Mouse (Mus musculus) neural tube, embryonic 14.5 days (tissue): ENCODE measurements around the gene Pnkp. TPM values are rescaled to one million over a fixed set of nuclear protein-coding genes. Genes with fewer than 3 reads are reported as not detected.

Experiments
- ATAC-seq: fragments of 200-750 bp; cut with Nextera tagmentation; 2 replicates; pipeline ENCODE4 v1.8.0; 2017; ENCODE audit warnings: low read depth, mild to moderate bottlenecking, moderate TSS enrichment, moderate library complexity
- H3K27ac ChIP-seq: fragments of 300-500 bp; sonication (generic); 2 replicates; pipeline ENCODE4 v1.5.1; 2014; ENCODE audit warnings: low read depth, mild to moderate bottlenecking, control low read depth, low read length, moderate library complexity, mixed read lengths
- H3K27me3 ChIP-seq: fragments of 300-500 bp; sonication (generic); 2 replicates; pipeline ENCODE4 v1.6.1; 2014; ENCODE audit warnings: low read length; ENCODE audit not compliant: control insufficient read depth, insufficient read depth
- H3K36me3 ChIP-seq: fragments of 300-500 bp; sonication (generic); 2 replicates; pipeline ENCODE4 v1.6.1; 2014; ENCODE audit warnings: low read length, mixed read lengths; ENCODE audit not compliant: control insufficient read depth, insufficient read depth
- H3K4me1 ChIP-seq: fragments of 300-500 bp; sonication (generic); 2 replicates; pipeline ENCODE4 v1.6.1; 2014; ENCODE audit warnings: low read length; ENCODE audit not compliant: control insufficient read depth, insufficient read depth
- H3K4me2 ChIP-seq: fragments of 300-500 bp; sonication (generic); 2 replicates; pipeline ENCODE4 v1.6.1; 2014; ENCODE audit warnings: mild to moderate bottlenecking, low read depth, low read length, control low read depth
- H3K4me3 ChIP-seq: fragments of 300-500 bp; sonication (generic); 2 replicates; pipeline ENCODE4 v1.5.1; 2014; ENCODE audit warnings: low read depth, low read length, control low read depth, mixed read lengths
- H3K9ac ChIP-seq: fragments of 300-500 bp; sonication (generic); replicated peaks from 2 replicates; pipeline ENCODE4 v1.6.1; 2014; ENCODE audit warnings: low read depth, mild to moderate bottlenecking, control low read depth, low read length, mixed read lengths
- H3K9me3 ChIP-seq: fragments of 300-500 bp; sonication (generic); 2 replicates; pipeline ENCODE4 v1.6.1; 2016; ENCODE audit warnings: low read length; ENCODE audit not compliant: control insufficient read depth
- WGBS: fragments of 180-500 bp; shearing (Covaris S2); extraction: QIAGEN DNeasy Blood & Tissue Kit; methylation state at CpG from one replicate; pipeline ENCODE4 v1.1.7; 2014; 5-methylcytosine and 5-hydroxymethylcytosine counted together
- polyA plus RNA-seq: library from polyadenylated mRNA; unstranded; fragments of >200 nt; fragmentation: Nextera tagmentation; extraction: Ambion mirVana; gene quantifications from 2 replicates; pipeline ENCODE4 v1.2.1, GENCODE M21; 2014

The Pnkp gene
- polyA plus RNA-seq, 1 experiment from 2014 or later: 27.1 TPM

GRCm38 (mm10) chr7:44862434-44862833 lies 5.5 kb downstream of the Pnkp start:
- 86% methylated on average over 8 of the region's 8 CpGs for WGBS
- no peak overlapping the region for H3K4me3 ChIP-seq
- peaks cover 49% of the 10 kb centered on the region for H3K36me3 ChIP-seq
- H3K9ac ChIP-seq: no peak overlapping the region
- ATAC-seq: no peak
- H3K27me3 ChIP-seq: no peaks in the 10 kb centered on the region
- H3K4me1 ChIP-seq: peaks cover 31% of the 10 kb centered on the region
- H3K9me3 ChIP-seq: no peaks in the 10 kb centered on the region
- H3K27ac ChIP-seq: no peak overlapping the region
- no peak overlapping the region for H3K4me2 ChIP-seq

GRCm38 (mm10) chr7:44863210-44863609 lies 6.3 kb downstream of the Pnkp start:
- H3K9ac ChIP-seq: no peak overlapping the region
- H3K36me3 ChIP-seq: peaks cover 49% of the 10 kb centered on the region
- peaks cover 33% of the 10 kb centered on the region for H3K4me1 ChIP-seq
- WGBS: 86% methylated on average over 14 of the region's 14 CpGs
- H3K4me2 ChIP-seq: no peak overlapping the region
- ATAC-seq: no peak
- H3K4me3 ChIP-seq: no peak overlapping the region
- H3K9me3 ChIP-seq: no peaks in the 10 kb centered on the region
- H3K27ac ChIP-seq: no peak overlapping the region
- H3K27me3 ChIP-seq: no peaks in the 10 kb centered on the region

DNA sequence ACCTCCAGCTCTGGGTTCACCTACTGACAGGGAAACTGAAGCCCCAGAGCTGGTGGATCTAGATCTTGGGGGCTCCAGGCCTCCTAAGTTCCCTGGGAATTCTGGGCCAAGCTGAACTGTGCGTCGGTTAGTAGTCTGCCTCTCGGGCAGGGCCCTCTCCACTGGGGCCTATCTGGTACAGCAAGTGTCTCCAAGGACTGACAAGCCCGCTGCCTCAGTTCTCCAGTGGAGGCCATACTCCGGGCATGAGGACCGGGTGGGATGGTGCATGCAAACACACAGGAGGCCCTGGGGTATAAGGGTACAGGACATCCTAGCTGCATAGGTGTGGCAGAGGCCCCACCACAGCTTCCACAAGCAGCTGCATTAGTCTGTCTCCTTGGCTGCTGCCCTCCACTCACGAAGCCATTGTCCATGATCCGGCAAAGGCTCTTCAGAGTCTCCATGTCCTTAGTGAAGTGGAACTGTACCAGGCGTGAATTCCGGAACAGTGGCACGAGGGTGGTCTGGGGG lies 7.1 kb downstream of the Pnkp start:
- no peak overlapping the region for H3K9ac ChIP-seq
- 90% methylated on average over 11 of the region's 11 CpGs for WGBS
- ATAC-seq: no peak
- no peak overlapping the region for H3K4me3 ChIP-seq
- H3K36me3 ChIP-seq: peaks cover 49% of the 10 kb centered on the region
- H3K4me2 ChIP-seq: no peak overlapping the region
- H3K27me3 ChIP-seq: peaks cover under 1% of the 10 kb centered on the region; the same call in 1 of the 2 replicates
- H3K27ac ChIP-seq: no peak overlapping the region
- H3K4me1 ChIP-seq: peaks cover 31% of the 10 kb centered on the region
- H3K9me3 ChIP-seq: no peaks in the 10 kb centered on the region

DNA sequence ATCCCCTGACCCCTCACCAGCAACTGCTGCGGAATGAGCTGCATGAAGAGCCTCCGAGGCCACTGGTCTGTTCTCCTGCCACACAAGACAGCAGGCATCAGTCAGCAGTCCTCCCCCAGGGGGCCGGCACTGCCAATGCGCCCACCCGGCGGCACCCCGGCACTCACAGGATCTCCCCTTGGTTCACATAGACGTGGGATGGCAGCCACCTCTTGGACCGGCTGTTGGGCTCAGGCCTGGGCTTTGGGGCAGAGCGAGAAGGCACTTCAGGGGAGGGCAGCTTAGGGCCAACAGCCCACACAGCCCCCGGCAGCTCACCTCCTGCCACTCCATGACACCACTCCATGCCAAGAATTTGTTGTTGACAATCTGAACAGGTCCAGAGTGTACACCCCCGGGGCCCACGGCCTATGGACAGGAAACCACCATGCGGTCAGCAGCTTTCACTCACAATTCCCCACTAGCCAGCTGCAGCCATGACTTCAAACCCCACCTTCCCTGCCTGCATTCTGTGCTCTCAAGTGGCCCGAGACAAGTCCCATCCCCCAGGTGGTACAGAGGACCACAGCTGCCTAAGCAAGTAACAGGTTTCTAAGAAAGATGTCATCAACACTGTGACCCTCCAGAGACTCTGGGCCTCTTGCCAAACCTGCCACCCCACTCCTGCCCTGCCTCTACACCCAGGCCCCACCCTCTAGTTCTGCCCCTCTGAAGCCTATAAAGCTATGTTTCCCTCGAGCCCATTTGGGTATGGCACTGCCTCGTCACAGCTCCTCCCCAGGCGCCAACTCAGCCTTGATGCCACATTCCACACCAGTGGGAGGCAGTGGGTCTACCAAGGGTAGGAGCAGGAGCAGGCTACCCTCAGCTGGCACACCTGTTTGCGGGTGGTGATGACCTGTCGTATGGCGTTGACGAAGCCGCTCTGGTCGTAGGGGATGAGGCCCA lies 7.9 kb downstream of the Pnkp start:
- H3K9me3 ChIP-seq: no peaks in the 10 kb centered on the region
- 0 out of 2 replicates have a peak overlapping the region, but pooled peaks have one; percentile 28 for H3K9ac ChIP-seq
- H3K36me3 ChIP-seq: peaks cover 49% of the 10 kb centered on the region
- no peak overlapping the region for H3K27ac ChIP-seq
- WGBS: 82% methylated on average over 24 of the region's 24 CpGs
- 0 out of 2 replicates have a peak overlapping the region, but pooled peaks have one; percentile 8 for H3K4me2 ChIP-seq
- H3K27me3 ChIP-seq: peaks cover 2% of the 10 kb centered on the region; the same call in 1 of the 2 replicates
- no peak overlapping the region for H3K4me3 ChIP-seq
- no peak for ATAC-seq
- H3K4me1 ChIP-seq: peaks cover 31% of the 10 kb centered on the region

DNA sequence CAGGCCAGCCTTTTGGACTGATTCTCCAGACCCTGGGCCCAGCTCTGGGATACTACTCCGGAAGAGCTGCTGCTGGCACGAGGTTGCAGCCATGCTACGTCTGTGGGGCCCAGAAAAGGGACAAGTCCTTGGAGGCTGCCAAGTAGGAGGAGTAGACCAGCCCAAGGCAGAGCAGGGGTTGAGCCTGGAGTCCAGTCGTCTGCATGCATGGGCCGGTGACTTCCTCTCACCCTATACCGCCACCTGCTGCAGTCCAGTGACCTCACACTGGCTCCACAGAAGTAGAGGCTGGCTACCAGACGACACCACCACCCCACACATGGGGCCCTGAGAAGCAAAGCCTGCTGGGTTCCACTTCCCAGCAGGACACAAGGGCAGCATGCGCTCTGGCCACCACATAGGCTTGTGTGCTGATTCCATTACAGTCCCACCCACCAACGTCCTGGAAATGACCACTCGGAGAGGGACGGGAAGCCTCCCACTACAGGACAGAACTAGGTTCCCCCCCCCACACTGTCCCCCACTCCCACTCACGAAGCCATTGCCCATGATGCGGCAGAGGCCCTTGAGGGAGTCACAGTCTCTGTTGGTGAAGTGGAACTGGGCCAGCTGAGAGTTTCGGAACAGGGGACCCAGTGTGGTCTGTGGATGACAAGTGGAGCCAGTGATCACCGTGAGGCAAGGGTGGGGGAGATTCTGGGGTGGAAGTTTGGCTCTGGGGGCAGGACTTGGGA lies 9.5 kb downstream of the Pnkp start:
- Histone ChIP-seq H3K4me3 (peak overlapping the region; percentile 10), H3K36me3 (peaks cover 43% of the 10 kb centered on the region), H3K27ac (no peak overlapping the region), H3K27me3 (peaks cover 2% of the 10 kb centered on the region; the same call in 1 of the 2 replicates), H3K9ac (0 out of 2 replicates have a peak overlapping the region, but pooled peaks have one; percentile 11), H3K4me1 (peaks cover 37% of the 10 kb centered on the region), H3K4me2 (peak overlapping the region; percentile 30), H3K9me3 (no peaks in the 10 kb centered on the region)
- ATAC-seq: no peak
- WGBS: 59% methylated on average over 15 of the region's 15 CpGs

DNA sequence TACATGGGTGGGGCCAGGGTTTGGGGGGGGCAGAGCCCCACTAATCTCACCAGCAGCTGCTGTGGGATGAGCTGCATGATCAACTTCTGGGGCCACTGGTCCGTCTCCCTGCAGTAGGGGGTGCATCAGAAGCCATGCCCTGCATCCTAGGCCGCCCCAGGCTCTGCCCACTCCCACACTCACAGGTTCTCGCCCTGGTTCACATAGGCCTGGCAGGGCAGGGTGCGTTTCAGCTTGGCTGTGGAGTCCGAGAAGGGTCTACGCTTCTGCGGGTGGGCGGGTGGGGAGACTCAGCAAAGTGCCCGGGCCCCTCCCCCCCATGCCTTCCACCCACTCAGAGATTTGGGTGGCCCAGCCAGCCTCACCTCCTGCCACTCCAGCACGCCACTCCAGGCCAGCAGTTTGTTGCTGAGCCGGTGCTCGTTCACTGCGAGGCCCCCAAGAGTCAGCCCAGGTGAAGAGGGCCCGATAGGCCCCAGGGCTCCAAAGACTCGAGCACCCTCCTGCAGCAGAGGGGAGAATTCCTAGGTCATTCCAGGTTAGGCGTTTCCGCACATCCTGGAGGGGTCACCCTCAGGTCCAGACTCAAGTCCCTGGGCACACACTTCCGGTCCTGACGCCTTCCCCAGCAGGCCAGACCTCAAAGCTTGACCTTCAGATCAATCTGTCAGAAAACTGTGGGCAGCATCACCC lies 10.2 kb downstream of the Pnkp start:
- H3K4me1 ChIP-seq: peaks cover 37% of the 10 kb centered on the region
- peaks cover 37% of the 10 kb centered on the region for H3K36me3 ChIP-seq
- peak overlapping the region; percentile 99 for H3K9ac ChIP-seq
- H3K27ac ChIP-seq: no peak overlapping the region
- 76% methylated on average over 14 of the region's 19 CpGs for WGBS
- H3K9me3 ChIP-seq: no peaks in the 10 kb centered on the region
- H3K4me3 ChIP-seq: peak overlapping the region; percentile 98
- no peak for ATAC-seq
- H3K4me2 ChIP-seq: peak overlapping the region; percentile 100
- peaks cover 2% of the 10 kb centered on the region; the same call in 1 of the 2 replicates for H3K27me3 ChIP-seq

DNA sequence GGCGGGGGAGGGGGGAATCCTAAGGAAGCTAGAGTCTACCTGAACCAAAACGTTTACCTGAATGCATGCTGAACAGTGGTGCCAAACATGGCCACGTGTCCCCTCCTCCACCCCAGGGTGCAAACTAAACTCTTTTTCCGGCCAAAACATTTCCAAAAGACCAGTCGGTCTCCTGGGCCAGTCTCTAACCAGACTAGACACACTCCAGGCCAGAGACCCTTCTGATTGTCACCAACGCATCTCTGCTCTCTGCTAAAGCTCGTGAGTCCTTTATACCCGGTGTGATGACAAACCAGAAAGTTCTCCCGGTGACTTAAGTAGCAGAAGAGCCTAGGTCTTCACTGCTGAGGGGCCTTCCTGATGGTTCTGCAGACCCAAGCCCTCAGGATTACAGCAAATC lies 10.9 kb downstream of the Pnkp start:
- Histone ChIP-seq H3K9ac (peak overlapping the region; percentile 99), H3K4me1 (peaks cover 37% of the 10 kb centered on the region), H3K27me3 (peaks cover 2% of the 10 kb centered on the region; the same call in 1 of the 2 replicates), H3K9me3 (no peaks in the 10 kb centered on the region), H3K4me2 (peak overlapping the region; percentile 100), H3K27ac (0 out of 2 replicates have a peak overlapping the region, but pooled peaks have one; percentile 39), H3K36me3 (peaks cover 31% of the 10 kb centered on the region), H3K4me3 (peak overlapping the region; percentile 98)
- no peak for ATAC-seq
- 59% methylated on average over 9 of the region's 9 CpGs for WGBS

DNA sequence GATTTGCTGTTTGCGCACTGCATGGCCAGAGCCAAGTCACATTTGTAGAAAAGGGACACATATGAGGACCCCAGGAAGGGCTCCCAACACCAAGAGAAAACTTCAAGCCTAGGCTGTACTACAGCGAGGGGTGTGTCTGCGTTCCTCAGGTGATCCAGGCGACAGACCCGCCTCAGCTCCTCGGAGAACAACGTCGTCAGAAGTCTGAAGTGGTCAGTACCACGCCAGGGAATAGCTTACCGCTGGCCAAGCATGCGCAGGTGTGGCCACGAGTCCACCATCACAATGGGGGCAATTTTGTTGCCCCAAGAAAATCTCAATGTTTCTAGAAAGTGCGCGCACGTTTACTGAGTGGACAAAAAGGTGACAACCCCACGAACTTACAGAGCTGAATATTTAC lies 11.5 kb downstream of the Pnkp start:
- Histone ChIP-seq H3K9ac (peak overlapping the region; percentile 99), H3K4me2 (peak overlapping the region; percentile 100), H3K4me1 (peaks cover 37% of the 10 kb centered on the region), H3K27ac (peak overlapping the region; percentile 100), H3K9me3 (no peaks in the 10 kb centered on the region), H3K27me3 (peaks cover 2% of the 10 kb centered on the region; the same call in 1 of the 2 replicates), H3K4me3 (peak overlapping the region; percentile 98), H3K36me3 (peaks cover 24% of the 10 kb centered on the region)
- 7% methylated on average over 16 of the region's 16 CpGs for WGBS
- no peak for ATAC-seq
